Mouse (Mus musculus) kidney, adult 11 months (tissue): Measurements from ENCODE around the gene Pnpo.

Source experiments
- DNase-seq: peaks from one replicate; pipeline ENCODE4 v3.0.0; 2022

The Pnpo gene

DNA sequence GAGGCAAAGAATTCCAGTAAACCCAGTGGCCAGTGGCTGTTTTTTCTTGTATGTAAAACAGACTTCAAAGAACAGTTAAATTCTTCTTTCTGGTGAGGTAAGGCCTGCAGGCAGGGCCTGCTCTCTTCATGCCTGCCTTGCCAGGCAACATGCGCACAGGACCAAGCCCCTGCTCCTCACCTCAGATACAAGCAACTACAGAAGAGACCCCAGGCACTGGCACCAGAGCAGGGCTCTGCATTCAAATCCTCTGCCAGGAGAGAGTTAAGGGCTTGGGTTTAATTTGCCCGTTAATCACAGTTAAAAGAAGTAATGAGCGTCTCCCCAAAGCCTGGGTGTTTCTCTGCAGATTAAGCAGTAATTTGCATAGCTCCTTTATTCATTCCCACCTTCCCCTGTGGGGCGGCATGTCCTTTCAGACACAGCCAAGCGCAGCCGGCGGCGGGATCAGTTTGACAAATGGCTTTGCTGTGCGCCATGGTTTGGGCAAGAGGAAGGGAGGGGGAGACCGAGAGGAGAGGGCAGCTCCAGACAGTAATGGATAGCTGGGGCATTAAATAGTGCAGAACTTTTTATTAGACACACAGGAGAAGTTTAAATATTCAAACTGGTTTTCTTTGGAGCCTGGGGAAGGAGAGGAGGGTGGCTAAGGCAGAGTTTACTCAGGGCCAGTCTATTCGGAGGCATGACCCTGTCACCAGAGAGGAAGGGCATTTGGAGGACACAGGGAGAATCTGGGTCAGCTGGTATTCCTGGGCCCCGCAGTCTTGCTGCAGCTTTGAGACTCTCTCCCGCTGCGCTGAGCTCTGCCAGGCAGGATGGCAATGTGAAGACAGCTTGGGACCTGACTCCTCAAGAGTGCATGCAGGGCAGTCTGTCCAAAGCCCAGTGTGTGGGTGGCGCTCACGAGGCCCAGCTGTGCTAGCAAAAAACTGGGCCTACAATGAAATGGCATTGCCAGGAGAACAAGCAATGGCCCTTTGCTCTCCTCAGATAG, 40.8 kb downstream of the Pnpo start:
- DNase-seq = peak; percentile 51

DNA sequence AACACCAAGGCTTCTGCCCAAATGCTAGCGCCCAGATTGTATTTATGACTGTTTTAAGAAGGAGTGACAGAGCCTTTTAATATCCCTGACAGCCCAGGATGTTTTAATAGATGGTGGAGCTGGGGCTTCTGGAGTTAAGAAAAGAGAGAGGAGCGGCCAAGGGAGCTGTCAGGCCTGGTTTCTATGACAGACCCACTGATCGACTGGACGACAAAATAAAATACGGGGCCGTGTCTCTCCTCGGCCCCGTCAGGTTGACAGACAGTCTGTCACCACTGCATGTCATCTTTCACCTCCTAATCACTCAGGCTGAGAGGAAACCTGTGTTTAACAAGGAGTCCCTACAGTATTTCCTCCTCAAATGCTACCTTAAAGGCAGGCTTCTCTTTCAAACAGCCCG, 42.5 kb downstream of the Pnpo start:
- no peak for DNase-seq

- no peak for DNase-seq
These were observed 44.1 kb downstream of the Pnpo start for GRCm38 (mm10) chr11:96899449-96900306.

DNA sequence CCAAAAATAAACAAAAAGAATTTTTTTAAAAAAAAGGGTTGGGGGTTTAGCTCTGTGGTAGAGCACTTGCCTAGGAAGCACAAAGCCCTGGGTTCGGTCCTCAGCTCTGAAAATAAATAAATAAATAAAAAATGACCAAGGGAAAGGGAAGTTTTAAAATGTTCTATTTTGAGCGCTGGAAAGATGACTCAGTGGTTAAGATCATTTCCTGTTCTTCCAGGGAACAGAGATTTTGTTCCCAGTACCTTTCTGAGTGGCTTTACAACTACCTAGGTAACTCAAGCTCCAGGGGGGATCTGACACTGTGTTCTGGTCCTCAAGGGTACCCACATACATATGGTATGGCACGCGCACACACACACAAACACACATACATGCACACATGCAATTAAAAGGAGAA, 47.9 kb downstream of the Pnpo start:
- DNase-seq = no peak

- DNase-seq = no peak
These were observed 50.5 kb downstream of the Pnpo start for GRCm38 (mm10) chr11:96893203-96893842.

DNA sequence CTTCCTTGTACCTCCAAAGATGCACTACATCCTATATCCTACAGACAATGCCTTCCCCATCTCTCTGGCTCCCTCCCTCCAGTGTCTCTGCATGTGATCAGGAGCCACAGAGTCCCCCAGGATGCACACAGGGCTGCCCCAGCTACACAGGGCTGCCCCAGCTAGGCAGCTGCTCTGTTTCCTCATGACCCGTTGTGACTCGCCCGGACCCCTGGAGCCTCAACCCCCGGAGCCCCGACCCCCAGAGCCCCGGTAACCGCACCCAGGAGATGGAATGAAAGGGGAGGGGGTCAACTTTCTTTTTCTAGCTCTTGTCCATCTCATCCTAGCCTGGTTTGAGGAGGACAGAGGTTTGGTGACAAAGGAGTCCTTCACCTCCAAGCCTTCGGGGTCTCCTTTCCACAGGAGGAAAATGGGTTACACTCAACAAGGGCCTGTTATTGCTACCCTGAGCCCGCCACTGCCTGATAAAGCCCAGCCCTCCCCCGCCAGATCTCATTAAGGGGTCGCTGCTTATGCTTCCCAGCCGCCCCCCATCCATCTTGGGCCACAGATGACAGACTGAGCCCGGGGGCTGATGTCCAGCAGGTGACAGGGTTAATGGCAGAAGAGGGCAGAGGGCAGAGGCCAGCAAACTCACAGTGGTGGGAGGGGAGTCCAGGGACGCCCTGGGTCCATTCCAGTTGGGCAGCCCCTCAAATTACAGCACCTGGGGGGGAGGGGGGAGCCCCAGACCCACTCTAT, 51.8 kb downstream of the Pnpo start:
- DNase-seq = no peak
